Mouse (Mus musculus) stomach, postnatal 0 days (tissue): ENCODE data around the gene Ubl4b.

ENCODE experiments used
- CTCF ChIP-seq: IDR thresholded peaks from 2 replicates; pipeline ENCODE4 v1.5.1; 2016; ENCODE audit warnings: antibody characterized with exemption, low read depth, mild to moderate bottlenecking, moderate library complexity
- EP300 ChIP-seq: optimal IDR thresholded peaks from 2 replicates; pipeline ENCODE3; 2016; ENCODE audit warnings: antibody characterized with exemption

DNA sequence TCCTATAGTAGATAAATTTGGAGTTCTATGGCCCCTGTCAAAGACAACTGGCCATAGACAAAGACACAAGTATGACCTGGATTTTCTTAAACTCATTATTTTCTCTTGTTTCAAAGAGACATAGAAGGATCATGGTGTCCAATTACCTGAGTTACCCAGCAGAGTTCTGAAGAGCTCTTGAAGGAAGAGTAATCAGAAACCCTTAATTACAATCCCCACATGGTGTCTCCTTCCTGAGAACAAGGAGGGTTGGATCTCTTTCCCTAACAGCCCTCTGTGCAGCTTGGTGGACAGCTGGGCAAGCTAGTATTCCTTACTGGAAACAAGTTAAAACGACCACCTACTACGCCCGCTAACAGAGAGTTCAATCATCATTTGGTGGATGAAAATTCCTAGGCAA, 43.5 kb downstream of the Ubl4b start:
- TF ChIP-seq CTCF (no peak), EP300 (no peak)
